Mouse (Mus musculus) thymus, postnatal 0 days (tissue): ENCODE measurements around the gene Pou3f3. TPM values are rescaled to one million over a fixed set of nuclear protein-coding genes. Genes with fewer than 3 reads are reported as not detected.

Source experiments
- DNase-seq: peaks from one replicate; pipeline ENCODE4 v3.0.0-alpha.2; 2015; ENCODE audit warnings: low spot score
- polyA plus RNA-seq: library from polyadenylated mRNA; unstranded; fragments of >200 nt; fragmentation: Nextera tagmentation; extraction: Ambion mirVana; gene quantifications from 2 replicates; pipeline ENCODE4 v1.2.1, GENCODE M21; 2015

The Pou3f3 gene
- polyA plus RNA-seq, 1 experiment from 2014 or later = 0.04 TPM

DNA sequence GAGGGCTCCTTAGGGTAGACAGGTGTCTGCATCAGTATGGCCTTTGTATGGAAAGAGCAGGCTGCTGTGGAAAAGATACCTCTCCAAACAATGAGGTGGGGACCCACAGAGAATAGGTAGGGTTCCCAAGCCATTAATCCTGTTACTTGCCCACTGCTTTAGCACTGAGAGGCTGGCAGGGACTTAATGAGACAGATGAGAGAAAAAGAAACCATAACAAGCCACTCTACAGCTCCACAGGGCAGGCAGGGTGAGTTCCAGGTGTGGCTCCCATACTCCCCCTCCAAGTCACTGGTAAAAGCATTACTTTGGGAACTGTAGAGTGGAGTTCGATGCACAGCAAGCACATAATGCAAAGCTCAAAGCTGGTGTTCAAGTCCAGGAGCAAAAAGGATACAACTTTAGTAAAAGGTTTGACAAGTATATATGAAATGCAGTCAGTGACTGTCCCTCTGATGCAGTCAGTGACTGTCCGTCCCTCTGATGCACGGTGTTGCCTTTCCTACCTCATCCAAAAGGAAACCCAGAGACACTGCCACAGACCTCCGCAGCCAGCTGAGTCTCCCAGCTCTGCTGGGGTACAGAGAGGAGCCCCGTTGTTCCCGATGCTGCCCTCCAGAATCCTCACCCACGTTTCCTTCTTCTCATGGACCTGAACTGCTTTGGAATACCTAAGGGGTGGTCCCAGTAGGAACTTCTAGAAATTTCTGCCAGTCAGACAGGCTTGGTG lies 14.0 kb downstream of the Pou3f3 start:
- no peak for DNase-seq

GRCm38 (mm10) chr1:42710234-42710633 lies 14.7 kb downstream of the Pou3f3 start:
- DNase-seq = no peak

GRCm38 (mm10) chr1:42710995-42711394 lies 15.4 kb downstream of the Pou3f3 start:
- no peak for DNase-seq

DNA sequence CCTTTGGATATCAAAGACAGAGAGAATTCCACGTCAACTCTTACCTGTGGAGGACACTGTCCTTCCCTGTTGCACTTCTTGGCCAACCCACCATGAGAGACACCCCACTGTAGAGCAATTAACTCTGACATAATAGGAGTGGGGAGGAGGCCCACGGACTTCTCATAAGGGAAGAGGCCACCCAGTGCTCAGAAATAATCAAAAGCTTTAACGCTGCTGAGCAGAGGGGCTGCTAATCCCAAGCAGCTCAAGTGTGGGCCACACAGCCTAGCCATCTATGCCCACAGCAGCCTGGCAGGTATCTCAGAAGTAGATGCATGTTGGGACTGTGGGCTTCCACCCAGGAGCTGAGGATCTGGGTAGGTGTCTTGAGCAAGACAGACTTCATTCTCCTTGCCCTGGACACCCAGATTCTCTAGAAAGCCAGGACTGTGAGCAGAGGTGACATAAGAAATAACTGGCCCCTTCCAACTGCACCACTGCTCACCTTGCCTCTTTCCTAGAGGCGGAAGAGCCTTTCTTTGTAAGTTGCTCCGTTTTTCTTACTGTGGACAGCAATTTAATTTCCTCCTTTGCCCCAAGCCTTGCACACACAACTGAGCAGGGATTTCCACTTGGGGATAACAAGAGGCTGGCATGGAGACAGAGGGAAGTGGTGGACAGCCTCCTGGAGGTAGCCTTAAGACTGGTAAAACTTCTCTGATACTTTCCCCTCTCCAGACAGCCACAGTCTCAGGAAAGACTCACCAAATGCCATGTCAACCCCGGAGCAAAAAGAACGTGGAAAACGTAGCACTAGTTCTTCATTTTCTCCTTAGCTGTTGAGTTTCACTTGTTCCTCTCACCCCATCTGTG lies 16.1 kb downstream of the Pou3f3 start:
- DNase-seq = no peak

- no peak for DNase-seq
Measured at GRCm38 (mm10) chr1:42712311-42712690, 16.7 kb downstream of the Pou3f3 start.

DNA sequence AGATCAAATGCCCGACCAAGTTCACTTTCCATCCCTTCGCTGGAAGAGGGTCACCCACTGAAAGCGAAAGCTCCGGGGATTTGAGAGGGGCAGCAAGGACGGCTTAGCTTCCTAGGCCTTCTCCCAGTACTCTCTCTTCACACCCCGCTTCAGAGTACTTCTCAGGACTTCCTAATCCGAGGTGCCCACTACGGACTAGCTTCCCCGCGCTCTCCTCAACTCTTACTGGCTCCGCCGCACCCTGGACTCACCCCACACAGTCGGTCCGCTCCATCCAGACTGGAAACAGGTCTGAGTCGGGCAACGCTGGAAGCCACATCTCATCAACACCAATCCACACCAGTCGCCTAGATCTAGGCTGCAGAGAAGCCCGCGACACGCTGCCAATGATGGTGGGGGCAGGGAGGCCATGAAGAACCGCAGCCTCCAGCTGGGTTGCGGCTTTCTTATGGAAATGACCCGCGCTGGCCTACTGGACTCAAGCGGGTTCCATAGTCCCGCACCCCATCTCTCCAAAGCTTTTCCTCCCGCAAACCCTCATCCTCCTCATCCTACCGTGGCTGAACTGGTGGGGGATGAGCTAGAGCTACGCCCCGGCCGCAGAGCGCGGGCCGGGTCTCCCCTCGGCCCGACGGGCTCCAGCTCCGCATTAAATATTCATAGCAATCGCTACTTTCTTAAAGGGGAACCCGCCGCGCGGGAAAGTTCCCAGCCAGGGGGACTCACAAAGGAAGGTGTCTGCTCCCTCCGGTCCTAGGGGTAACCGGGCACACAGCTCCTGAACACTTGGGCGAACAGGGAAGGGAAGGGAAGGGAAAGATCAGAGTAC lies 17.8 kb downstream of the Pou3f3 start:
- no peak for DNase-seq

- DNase-seq = peak; percentile 22
Measured at GRCm38 (mm10) chr1:42714016-42714931, 18.7 kb downstream of the Pou3f3 start.

DNA sequence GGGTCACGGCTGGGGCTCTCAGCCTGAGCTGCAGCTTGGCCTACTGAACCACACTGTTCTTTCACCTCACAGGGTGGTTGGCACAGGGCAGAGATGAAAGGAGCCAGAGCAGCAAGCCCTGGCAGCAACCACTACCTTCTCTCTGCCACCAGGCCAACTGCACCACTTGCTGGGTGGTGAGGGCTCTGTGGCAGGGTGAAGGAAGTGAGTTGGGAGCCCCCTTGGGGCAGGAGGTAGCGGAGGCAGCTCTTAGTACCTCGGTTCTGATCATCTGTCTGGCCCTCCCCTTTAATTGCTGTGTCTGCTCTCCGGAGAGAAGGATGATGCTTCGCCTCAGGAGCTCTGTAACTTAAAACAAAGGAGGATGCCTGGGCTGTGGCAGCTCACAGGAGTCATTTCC lies 23.0 kb downstream of the Pou3f3 start:
- DNase-seq = no peak

- DNase-seq = no peak
Measured at GRCm38 (mm10) chr1:42721353-42721752, 25.8 kb downstream of the Pou3f3 start.

DNA sequence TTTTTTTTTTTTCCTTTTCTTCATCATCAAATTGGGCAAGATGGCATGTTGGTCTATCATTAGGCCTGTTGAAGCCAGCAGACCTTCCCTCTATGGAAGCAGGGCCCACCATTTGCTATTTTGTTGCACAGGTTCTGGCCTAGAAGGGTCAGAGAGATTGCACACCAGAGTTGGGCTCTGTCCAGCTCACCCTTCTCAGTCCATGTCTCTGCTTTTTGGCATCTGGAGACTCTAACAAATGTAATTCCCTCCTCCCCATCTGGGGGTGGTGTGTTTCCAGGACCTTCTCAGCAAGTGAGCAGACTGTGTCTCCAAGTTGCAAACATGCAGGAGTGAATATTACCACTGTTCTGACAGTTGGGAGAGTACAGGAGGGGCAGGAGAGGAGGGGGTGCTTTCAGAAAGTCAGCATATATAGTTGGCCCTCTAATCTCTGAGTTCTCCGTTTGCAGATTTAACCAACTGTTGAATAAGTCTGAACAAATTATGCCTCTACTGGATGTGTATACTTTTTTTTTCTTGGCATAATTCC lies 28.3 kb downstream of the Pou3f3 start:
- DNase-seq = no peak

DNA sequence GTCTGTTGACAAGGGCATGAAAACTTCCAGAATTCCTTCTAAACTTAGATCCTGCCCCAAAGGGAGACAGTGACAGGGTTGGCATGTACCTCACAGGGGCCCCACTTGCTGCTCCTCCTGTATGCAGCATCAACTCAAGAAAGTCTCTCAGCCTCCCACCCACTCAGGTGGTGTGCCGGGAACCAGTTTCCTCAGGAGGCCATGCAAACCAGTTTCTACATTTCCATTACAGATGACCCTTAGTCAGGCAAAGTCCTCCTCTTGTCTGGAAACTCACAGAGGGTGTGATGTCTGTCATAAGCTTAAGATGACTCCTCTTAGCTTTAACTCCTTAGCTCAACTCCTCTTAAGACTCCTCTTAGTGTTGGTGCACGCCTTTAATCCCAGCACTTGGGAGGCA lies 29.3 kb downstream of the Pou3f3 start:
- no peak for DNase-seq

- no peak for DNase-seq
Measured at GRCm38 (mm10) chr1:42727161-42727560, 31.6 kb downstream of the Pou3f3 start.

- DNase-seq = no peak
Measured at GRCm38 (mm10) chr1:42727676-42728075, 32.1 kb downstream of the Pou3f3 start.

DNA sequence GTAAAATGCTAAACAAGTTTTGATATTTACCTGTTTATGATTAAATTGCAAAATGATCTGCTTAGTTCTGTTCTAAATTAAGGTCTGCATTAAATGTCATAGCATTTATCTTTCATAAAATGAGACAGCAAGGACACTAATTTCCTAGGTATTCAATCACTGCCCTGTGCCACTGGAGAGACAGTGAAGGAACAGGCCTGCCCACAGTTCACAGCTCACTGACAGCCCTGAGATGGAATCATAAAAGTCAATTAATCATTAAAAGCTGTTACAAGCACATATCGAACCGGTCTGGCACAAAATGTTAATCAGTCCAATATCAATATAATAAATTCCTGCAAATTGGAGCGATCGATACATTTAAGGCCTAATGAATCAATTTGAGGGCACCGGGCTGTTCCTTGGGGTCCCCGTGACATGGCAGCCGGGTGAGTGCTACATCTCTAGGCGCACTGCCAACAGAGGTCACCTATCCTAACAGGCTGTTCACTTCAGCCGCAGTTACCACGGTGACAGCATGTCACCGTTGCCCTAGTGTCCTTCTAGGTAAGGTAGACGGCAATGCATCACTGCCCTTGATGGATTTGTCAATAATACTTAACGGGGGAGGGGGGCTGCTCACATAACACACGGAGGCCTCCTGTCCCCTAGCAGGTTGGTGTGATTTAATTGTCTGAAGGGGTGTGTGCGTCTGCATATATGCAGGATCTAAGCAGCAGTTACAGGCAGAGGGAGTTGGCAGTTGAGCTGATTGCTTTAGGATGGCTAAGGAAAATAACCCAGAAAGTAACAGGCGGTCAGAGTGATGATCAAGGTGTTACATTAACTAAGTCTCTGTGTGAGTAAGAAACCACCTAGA lies 46.0 kb downstream of the Pou3f3 start:
- DNase-seq = no peak

GRCm38 (mm10) chr1:42742242-42742560 lies 46.6 kb downstream of the Pou3f3 start:
- DNase-seq = no peak

DNA sequence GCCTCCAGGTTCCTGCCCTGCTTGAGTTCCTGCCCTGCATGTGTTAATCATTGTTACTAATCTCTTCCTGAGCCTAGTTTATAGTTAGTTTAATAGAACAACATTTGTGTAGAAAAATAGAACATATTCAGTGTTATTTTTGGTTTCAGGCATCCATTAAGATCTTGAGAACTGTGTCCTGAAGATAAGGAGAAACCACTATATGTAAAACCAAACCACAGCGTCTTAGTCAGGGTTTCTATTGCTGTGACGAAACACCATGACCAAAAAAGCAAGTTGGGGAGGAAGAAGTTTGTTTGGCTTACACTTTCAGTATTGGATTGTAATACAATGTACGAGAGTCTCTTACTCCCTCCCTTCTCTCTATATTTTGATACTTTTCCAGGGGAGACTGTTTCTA lies 49.5 kb downstream of the Pou3f3 start:
- DNase-seq = no peak

GRCm38 (mm10) chr1:42749536-42750292 lies 54.1 kb downstream of the Pou3f3 start:
- no peak for DNase-seq
